Mouse (Mus musculus) liver, embryonic 12.5 days (tissue): ENCODE results near the gene Dhtkd1. TPM values are rescaled to one million over a fixed set of nuclear protein-coding genes. Genes with fewer than 3 reads are reported as not detected.

ENCODE experiments used
- ATAC-seq: fragments of 200-750 bp; cut with Nextera tagmentation; 2 replicates; pipeline ENCODE4 v1.8.0; 2017; ENCODE audit warnings: moderate number of reproducible peaks, mild to moderate bottlenecking, moderate library complexity
- H3K27ac ChIP-seq: fragments of 300-500 bp; sonication (generic); 2 replicates; pipeline ENCODE4 v1.5.1; 2016; ENCODE audit warnings: mild to moderate bottlenecking
- H3K27me3 ChIP-seq: fragments of 300-500 bp; sonication (generic); replicated peaks from 2 replicates; pipeline ENCODE4 v1.6.1; 2016; ENCODE audit warnings: mild to moderate bottlenecking, moderate library complexity
- H3K36me3 ChIP-seq: fragments of 300-500 bp; sonication (generic); 2 replicates; pipeline ENCODE4 v1.6.1; 2016; ENCODE audit warnings: mild to moderate bottlenecking, moderate library complexity
- H3K4me1 ChIP-seq: fragments of 300-500 bp; sonication (generic); 2 replicates; pipeline ENCODE4 v1.6.1; 2016
- H3K4me2 ChIP-seq: fragments of 300-500 bp; sonication (generic); 2 replicates; pipeline ENCODE4 v1.6.1; 2016; ENCODE audit warnings: mild to moderate bottlenecking, moderate library complexity
- H3K4me3 ChIP-seq: fragments of 300-500 bp; sonication (generic); 2 replicates; pipeline ENCODE4 v1.5.1; 2016; ENCODE audit warnings: mild to moderate bottlenecking, moderate library complexity
- H3K9ac ChIP-seq: fragments of 300-500 bp; sonication (generic); 2 replicates; pipeline ENCODE4 v1.6.1; 2016; ENCODE audit warnings: mild to moderate bottlenecking, moderate library complexity
- H3K9me3 ChIP-seq: fragments of 300-500 bp; sonication (generic); replicated peaks from 2 replicates; pipeline ENCODE4 v1.6.1; 2016; ENCODE audit warnings: mild to moderate bottlenecking, moderate library complexity
- WGBS: fragments of 180-500 bp; shearing (Covaris S2); methylation state at CpG from one replicate; pipeline ENCODE4 v1.1.7; 2016; ENCODE audit not compliant: insufficient replicate concordance; 5-methylcytosine and 5-hydroxymethylcytosine counted together
- polyA plus RNA-seq: library from polyadenylated mRNA; unstranded; fragments of >200 nt; fragmentation: Nextera tagmentation; extraction: Ambion mirVana; gene quantifications from 2 replicates; pipeline ENCODE4 v1.2.1, GENCODE M21; 2016

The Dhtkd1 gene
- polyA plus RNA-seq, 1 experiment from 2014 or later, result 2.3 TPM

- Histone ChIP-seq H3K4me2 (no peak overlapping the region), H3K27me3 (no peaks in the 10 kb centered on the region), H3K9ac (no peak overlapping the region), H3K36me3 (peaks cover 84% of the 10 kb centered on the region), H3K4me3 (no peak overlapping the region), H3K4me1 (peaks cover 7% of the 10 kb centered on the region; the same call in 1 of the 2 replicates), H3K27ac (no peak overlapping the region), H3K9me3 (no peaks in the 10 kb centered on the region)
- 74% methylated on average over 3 of the region's 3 CpGs for WGBS
- no peak for ATAC-seq
Observed at GRCm38 (mm10) chr2:5877446-5877845, 65.1 kb downstream of the Dhtkd1 start.

GRCm38 (mm10) chr2:5869746-5870145 lies 72.8 kb downstream of the Dhtkd1 start:
- no peak for ATAC-seq
- WGBS, result 84% methylated on average over 5 of the region's 5 CpGs
- H3K36me3 ChIP-seq, result peaks cover 85% of the 10 kb centered on the region

GRCm38 (mm10) chr2:5867681-5868080 lies 74.9 kb downstream of the Dhtkd1 start:
- H3K27me3 ChIP-seq, result no peaks in the 10 kb centered on the region
- no peak overlapping the region for H3K4me2 ChIP-seq
- no peak overlapping the region for H3K27ac ChIP-seq
- no peaks in the 10 kb centered on the region for H3K9me3 ChIP-seq
- no peak for ATAC-seq
- no peak overlapping the region for H3K4me3 ChIP-seq
- H3K4me1 ChIP-seq, result no peaks in the 10 kb centered on the region
- H3K36me3 ChIP-seq, result peaks cover 85% of the 10 kb centered on the region
- no peak overlapping the region for H3K9ac ChIP-seq
- 72% methylated on average over 2 of the region's 2 CpGs for WGBS

More at GRCm38 (mm10) chr2:5869746-5870145, 72.8 kb downstream of the Dhtkd1 start:
- Histone ChIP-seq H3K9ac (no peak overlapping the region), H3K27ac (no peak overlapping the region), H3K27me3 (no peaks in the 10 kb centered on the region), H3K4me2 (no peak overlapping the region), H3K4me1 (no peaks in the 10 kb centered on the region), H3K4me3 (no peak overlapping the region), H3K9me3 (no peaks in the 10 kb centered on the region)

- Histone ChIP-seq H3K4me3 (no peak within 1 kb of the TSS), H3K27me3 (no peaks in the 10 kb centered on the region), H3K4me2 (no peak within 1 kb of the TSS), H3K36me3 (peaks cover 89% of the 10 kb centered on the region), H3K9ac (no peak within 1 kb of the TSS), H3K9me3 (no peaks in the 10 kb centered on the region), H3K4me1 (no peaks in the 10 kb centered on the region), H3K27ac (no peak within 1 kb of the TSS)
- no peak for ATAC-seq
- WGBS, result 87% methylated on average over 3 of the region's 3 CpGs
Observed at GRCm38 (mm10) chr2:5862834-5863233, 79.8 kb downstream of the Dhtkd1 start, which contains the start of gene Gm13199. Gm13199 (minus strand) TSS chr2:5862934.

- 70% methylated on average over 5 of the region's 5 CpGs for WGBS
Observed at GRCm38 (mm10) chr2:5851866-5852265, 90.7 kb downstream of the Dhtkd1 start.

GRCm38 (mm10) chr2:5851116-5851515 lies 91.5 kb downstream of the Dhtkd1 start:
- H3K9ac ChIP-seq, result no peak overlapping the region
- no peaks in the 10 kb centered on the region for H3K9me3 ChIP-seq
- H3K36me3 ChIP-seq, result peaks cover 69% of the 10 kb centered on the region
- no peak for ATAC-seq
- no peaks in the 10 kb centered on the region for H3K27me3 ChIP-seq
- 85% methylated on average over 9 of the region's 9 CpGs for WGBS
- no peak overlapping the region for H3K27ac ChIP-seq
- no peak overlapping the region for H3K4me3 ChIP-seq
- H3K4me2 ChIP-seq, result no peak overlapping the region
- H3K4me1 ChIP-seq, result peaks cover 46% of the 10 kb centered on the region

More at GRCm38 (mm10) chr2:5851866-5852265, 90.7 kb downstream of the Dhtkd1 start:
- Histone ChIP-seq H3K9me3 (no peaks in the 10 kb centered on the region), H3K4me2 (no peak overlapping the region), H3K4me3 (no peak overlapping the region), H3K27me3 (no peaks in the 10 kb centered on the region), H3K9ac (no peak overlapping the region), H3K27ac (no peak overlapping the region), H3K36me3 (peaks cover 75% of the 10 kb centered on the region), H3K4me1 (peaks cover 39% of the 10 kb centered on the region)
- ATAC-seq, result no peak

Other genes starting within 250 kb of the Dhtkd1 start
- gene Camk1d, start 228.3 kb downstream of the Dhtkd1 start, polyA plus RNA-seq, result 1.3 and 1.5 TPM in 2 replicates
- gene Nudt5, start 97.8 kb downstream of the Dhtkd1 start, polyA plus RNA-seq, result 84.4 and 86.6 TPM in 2 replicates
- gene Cdc123, start 97.6 kb downstream of the Dhtkd1 start, polyA plus RNA-seq, result 195 and 200 TPM in 2 replicates
- gene Gm13199, start 79.9 kb downstream of the Dhtkd1 start, polyA plus RNA-seq, result 0.94 and 1.8 TPM in 2 replicates
- gene Sec61a2, start 47.4 kb downstream of the Dhtkd1 start, polyA plus RNA-seq, result 22.8 and 24.2 TPM in 2 replicates
- gene Upf2, start 8.7 kb upstream of the Dhtkd1 start, polyA plus RNA-seq, result 6.8 and 7.4 TPM in 2 replicates
- 7.0 and 8.1 TPM in 2 replicates for gene Proser2, start 187.4 kb upstream of the Dhtkd1 start, polyA plus RNA-seq